In genomic region chr4:132628830-132629229, GRCm38 (mm10) we compare ENCODE assay signal across 8 mouse cellular contexts. TPM values are rescaled to one million over a fixed set of nuclear protein-coding genes. Genes with fewer than 3 reads are reported as not detected.
DNase-seq lines count a peak whose midpoint lies in the region; ATAC-seq and TF ChIP-seq lines count a peak whose summit lies in the region.

No protein-coding gene starts in this region.

- peak; percentile 66 for TF ChIP-seq CTCF in kidney, adult 2 months (conservative IDR thresholded peaks at IDR 0.05; ENCODE audit: insufficient read depth, insufficient read length, low read depth, low read length)
- peak; percentile 58 for TF ChIP-seq CTCF in ES-Bruce4 (IDR thresholded peaks at IDR 0.05; ENCODE audit: low read depth, low read length)
- peak; percentile 39; the same call in 1 of the 2 replicates for TF ChIP-seq CTCF in brain, embryonic 14.5 days (IDR thresholded peaks at IDR 0.05; ENCODE audit: borderline replicate concordance, extremely low read depth, insufficient read depth, insufficient read length)
- TF ChIP-seq CTCF in lung, embryonic 14.5 days (IDR thresholded peaks at IDR 0.05; ENCODE audit: low read depth) = peak; percentile 69

- no peaks in the 10 kb centered on the region for H3K36me3 ChIP-seq in kidney, adult 2 months (ENCODE audit: control insufficient read depth, insufficient read depth, low read length)
- no peaks in the 10 kb centered on the region for H3K36me3 ChIP-seq in ES-Bruce4 (ENCODE audit: control insufficient read depth, insufficient read depth, low read length, poor library complexity, severe bottlenecking)
- no peaks in the 10 kb centered on the region for H3K36me3 ChIP-seq in lung, embryonic 14.5 days (ENCODE audit: insufficient read depth)
- no peaks in the 10 kb centered on the region for H3K36me3 ChIP-seq in splenic B cell, adult 2 months (ENCODE audit: control insufficient read depth, insufficient read depth, low read length, poor library complexity, severe bottlenecking)
- no peaks in the 10 kb centered on the region for H3K36me3 ChIP-seq in hindbrain, embryonic 12.5 days

- H3K9me3 ChIP-seq in ES-Bruce4 (replicated peaks; ENCODE audit: control insufficient read depth, insufficient read depth, low read length, poor library complexity, severe bottlenecking) = no peaks in the 10 kb centered on the region
- H3K9me3 ChIP-seq in lung, embryonic 14.5 days (ENCODE audit: low read depth, low read length) = no peaks in the 10 kb centered on the region
- H3K9me3 ChIP-seq in hindbrain, embryonic 12.5 days (replicated peaks) = no peaks in the 10 kb centered on the region

- H3K4me2 ChIP-seq in lung, embryonic 14.5 days = no peak overlapping the region
- no peak overlapping the region for H3K4me2 ChIP-seq in hindbrain, embryonic 12.5 days (replicated peaks)

- no peaks in the 10 kb centered on the region for H3K27me3 ChIP-seq in kidney, adult 2 months (replicated peaks; ENCODE audit: control insufficient read depth, insufficient read depth, low read length)
- H3K27me3 ChIP-seq in ES-Bruce4 (ENCODE audit: control insufficient read depth, insufficient read depth, low read length, poor library complexity, severe bottlenecking) = no peaks in the 10 kb centered on the region
- no peaks in the 10 kb centered on the region for H3K27me3 ChIP-seq in lung, embryonic 14.5 days (ENCODE audit: insufficient read depth, low read length)
- H3K27me3 ChIP-seq in splenic B cell, adult 2 months (ENCODE audit: control insufficient read depth, insufficient read depth, low read length, poor library complexity, severe bottlenecking) = no peaks in the 10 kb centered on the region
- H3K27me3 ChIP-seq in hindbrain, embryonic 12.5 days = no peaks in the 10 kb centered on the region

- no peak for ATAC-seq in lung, embryonic 14.5 days (ENCODE audit: insufficient read depth)
- no peak for ATAC-seq in hindbrain, embryonic 12.5 days (ENCODE audit: low FRiP score)

- H3K9ac ChIP-seq in ES-Bruce4 (ENCODE audit: low read depth, poor library complexity, severe bottlenecking) = no peak overlapping the region
- H3K9ac ChIP-seq in lung, embryonic 14.5 days = no peak overlapping the region
- H3K9ac ChIP-seq in hindbrain, embryonic 12.5 days = no peak overlapping the region

- 16% methylated on average over 2 of the region's 2 CpGs for WGBS in kidney, adult 2 months
- WGBS in lung, embryonic 14.5 days = 17% methylated on average over 2 of the region's 2 CpGs
- 17% methylated on average over 2 of the region's 2 CpGs for WGBS in hindbrain, embryonic 12.5 days

- TF ChIP-seq EP300 in ES-Bruce4 (IDR thresholded peaks at IDR 0.05; ENCODE audit: insufficient read depth, low read depth, low read length) = no peak

- TF ChIP-seq POLR2A in kidney, adult 2 months (IDR thresholded peaks at IDR 0.05; ENCODE audit: low read depth, low read length) = no peak
- TF ChIP-seq POLR2A in ES-Bruce4 (IDR thresholded peaks at IDR 0.05; ENCODE audit: insufficient read depth, low read length) = no peak
- no peak for TF ChIP-seq POLR2A in brain, embryonic 14.5 days (IDR thresholded peaks at IDR 0.05; ENCODE audit: borderline replicate concordance, extremely low read depth, insufficient read depth, insufficient read length, poor library complexity, severe bottlenecking)

- H3K4me3 ChIP-seq in kidney, adult 2 months (ENCODE audit: insufficient read depth, low read depth, low read length) = no peak overlapping the region
- no peak overlapping the region for H3K4me3 ChIP-seq in ES-Bruce4 (ENCODE audit: low read depth, low read length)
- H3K4me3 ChIP-seq in lung, embryonic 14.5 days (ENCODE audit: low read depth, low read length) = no peak overlapping the region
- no peak overlapping the region for H3K4me3 ChIP-seq in hindbrain, embryonic 12.5 days

- H3K4me1 ChIP-seq in kidney, adult 2 months (ENCODE audit: control insufficient read depth, insufficient read depth, low read length) = no peaks in the 10 kb centered on the region
- H3K4me1 ChIP-seq in ES-Bruce4 (ENCODE audit: control insufficient read depth, insufficient read depth, low read length) = peaks cover 2% of the 10 kb centered on the region
- H3K4me1 ChIP-seq in lung, embryonic 14.5 days (ENCODE audit: insufficient read depth) = no peaks in the 10 kb centered on the region
- H3K4me1 ChIP-seq in hindbrain, embryonic 12.5 days = no peaks in the 10 kb centered on the region

- no peak overlapping the region for H3K27ac ChIP-seq in kidney, adult 2 months (ENCODE audit: insufficient read depth, low read depth, low read length)
- no peak overlapping the region for H3K27ac ChIP-seq in ES-Bruce4 (ENCODE audit: insufficient read depth, low read length)
- H3K27ac ChIP-seq in lung, embryonic 14.5 days (ENCODE audit: low read depth) = no peak overlapping the region
- H3K27ac ChIP-seq in hindbrain, embryonic 12.5 days = no peak overlapping the region

- DNase-seq in kidney, adult 2 months = peak; percentile 26
- no peak for DNase-seq in kidney, adult 11 months
- DNase-seq in brain, embryonic 14.5 days (ENCODE audit: low read depth) = peak; percentile 8
- DNase-seq in lung, embryonic 14.5 days = peak; percentile 76
- DNase-seq in splenic B cell, adult 2 months (ENCODE audit: low read depth, low spot score) = peak; percentile 75
- DNase-seq in layer of hippocampus, postnatal 14 days (ENCODE audit: low spot score in 2 of 2) = no peak

RNA-seq across cellular contexts. Expression of gene Eya3, which starts 10.0 kb away (rescaled TPM):
- 19.0 and 21.6 TPM in 2 replicates for polyA plus RNA-seq in kidney, adult 2 months (2012; rRNA removed)
- 77.8 and 78.7 TPM in 2 replicates for polyA plus RNA-seq in ES-Bruce4 (2011; ENCODE audit: insufficient read depth, insufficient read length, low read depth, missing spikeins)
- polyA plus RNA-seq in brain, embryonic 14.5 days (2012; rRNA removed) = 28.6 and 29.6 TPM in 2 replicates
- 29.5 and 31.6 TPM in 2 replicates for polyA plus RNA-seq in lung, embryonic 14.5 days (2014; fragmentation: Nextera tagmentation; extraction: Ambion mirVana)
- total RNA-seq in layer of hippocampus, postnatal 14 days (2021) = 10 to 100 TPM; 21.2 to 25.8 TPM
- polyA plus RNA-seq in hindbrain, embryonic 12.5 days (2016; fragmentation: Nextera tagmentation; extraction: Ambion mirVana) = 25.1 and 29.0 TPM in 2 replicates

Comparison
In these comparisons a context has a peak if more than half of its experiments do, and no peak if none do; other contexts are left out.
1. DNase-seq: peak in kidney, adult 2 months (single experiment), brain, embryonic 14.5 days (single experiment), lung, embryonic 14.5 days (single experiment) and splenic B cell, adult 2 months (single experiment); none in kidney, adult 11 months (single experiment) and layer of hippocampus, postnatal 14 days (0 of 2).
2. Peak in every context shown above with its lines, with median percentiles within 50 percentile points of each other: CTCF ChIP-seq.